Mouse (Mus musculus) heart, postnatal 0 days (tissue): ENCODE measurements around the gene Bcas3. TPM values are rescaled to one million over a fixed set of nuclear protein-coding genes. Genes with fewer than 3 reads are reported as not detected.

Source experiments
- ATAC-seq: fragments of 200-750 bp; cut with Nextera tagmentation; 2 replicates; pipeline ENCODE4 v1.8.0; 2017; ENCODE audit warnings: low read depth, moderate number of reproducible peaks, moderate library complexity; ENCODE audit not compliant: insufficient read depth
- DNase-seq: peaks from one replicate; pipeline ENCODE4 v3.0.0-alpha.2; 2016; ENCODE audit warnings: low spot score
- H3K27ac ChIP-seq: fragments of 300-500 bp; sonication (generic); 2 replicates; pipeline ENCODE4 v1.5.1; 2014; ENCODE audit warnings: low read depth, mild to moderate bottlenecking
- H3K27me3 ChIP-seq: fragments of 300-500 bp; sonication (generic); 2 replicates; pipeline ENCODE4 v1.6.1; 2014; ENCODE audit warnings: low read length, mixed read lengths; ENCODE audit not compliant: control insufficient read depth, insufficient read depth
- H3K36me3 ChIP-seq: fragments of 300-500 bp; sonication (generic); replicated peaks from 2 replicates; pipeline ENCODE4 v1.6.1; 2014; ENCODE audit warnings: low read length, mixed read lengths; ENCODE audit not compliant: control insufficient read depth, insufficient read depth
- H3K4me1 ChIP-seq: fragments of 300-500 bp; sonication (generic); 2 replicates; pipeline ENCODE4 v1.6.1; 2014; ENCODE audit warnings: antibody characterized with exemption; ENCODE audit not compliant: control insufficient read depth, insufficient read depth
- H3K4me2 ChIP-seq: fragments of 300-500 bp; sonication (generic); 2 replicates; pipeline ENCODE4 v1.6.1; 2014; ENCODE audit warnings: low read depth, mild to moderate bottlenecking, low read length, moderate library complexity
- H3K4me3 ChIP-seq: fragments of 300-500 bp; sonication (generic); 2 replicates; pipeline ENCODE4 v1.5.1; 2014; ENCODE audit warnings: low read depth, low read length
- H3K9ac ChIP-seq: fragments of 300-500 bp; sonication (generic); replicated peaks from 2 replicates; pipeline ENCODE4 v1.6.1; 2014; ENCODE audit warnings: low read depth, low read length, mixed read lengths
- H3K9me3 ChIP-seq: fragments of 300-500 bp; sonication (generic); replicated peaks from 2 replicates; pipeline ENCODE4 v1.6.1; 2016; ENCODE audit warnings: low read length; ENCODE audit not compliant: control insufficient read depth
- CTCF ChIP-seq: IDR thresholded peaks from 2 replicates; pipeline ENCODE4 v1.5.1; 2016; ENCODE audit warnings: antibody characterized with exemption, control low read depth, low read depth
- EP300 ChIP-seq: IDR thresholded peaks from 2 replicates; pipeline ENCODE4 v1.6.1; 2016; ENCODE audit warnings: antibody characterized with exemption, low read depth
- WGBS: fragments of 180-500 bp; shearing (Covaris S2); extraction: QIAGEN DNeasy Blood & Tissue Kit; methylation state at CpG from one replicate; pipeline ENCODE4 v1.1.7; 2014; 5-methylcytosine and 5-hydroxymethylcytosine counted together
- polyA plus RNA-seq: library from polyadenylated mRNA; unstranded; fragments of >200 nt; fragmentation: Nextera tagmentation; extraction: Ambion mirVana; gene quantifications from 2 replicates; pipeline ENCODE4 v1.2.1, GENCODE M21; 2015
- total RNA-seq: library from RNA; depleted of rRNA; stranded (reverse); fragments of >200 nt; gene quantifications from 2 replicates; pipeline ENCODE4 v1.2.3, GENCODE M21; 2014; ENCODE audit warnings: low replicate concordance

The Bcas3 gene
- total and polyA plus RNA-seq, 2 experiments from 2014 or later, result 18.5 to 37.4 TPM

DNA sequence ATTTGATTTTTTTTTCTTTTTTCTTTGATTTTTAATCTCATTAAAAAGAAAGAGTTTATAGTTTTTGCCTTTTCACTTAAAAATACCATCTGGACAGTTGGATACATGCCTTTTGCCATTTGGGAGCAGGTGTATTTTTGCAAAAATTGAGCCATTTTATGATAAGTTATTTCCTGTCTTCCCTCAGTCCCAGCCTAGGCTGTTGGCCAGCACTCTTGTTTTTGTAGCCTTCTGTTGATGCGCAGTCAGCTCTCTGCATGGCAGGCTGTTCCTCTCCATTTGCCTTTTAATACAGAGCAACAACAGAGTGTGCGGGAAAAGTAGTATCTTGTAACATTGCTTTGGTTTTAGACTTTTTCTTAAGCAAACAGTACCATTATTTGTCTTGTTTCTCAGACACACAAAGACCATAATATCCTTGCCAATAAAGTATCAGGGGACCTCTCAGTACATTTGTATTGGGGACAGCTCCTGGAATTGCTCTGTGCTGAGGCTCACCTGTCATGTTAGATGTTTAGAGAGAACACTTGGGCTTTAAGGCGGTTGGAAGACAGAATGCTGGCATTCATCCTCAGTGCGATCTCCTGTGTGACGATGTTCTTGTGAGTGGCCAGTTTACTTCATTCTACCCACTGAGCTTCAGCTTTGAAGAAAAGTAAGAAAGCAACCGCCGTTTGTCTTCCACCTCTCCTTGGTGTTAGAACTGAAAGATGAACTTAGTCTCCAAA lies 23.6 kb upstream of the Bcas3 start:
- no peak overlapping the region for H3K4me2 ChIP-seq
- 81% methylated on average over 7 of the region's 7 CpGs for WGBS
- H3K4me1 ChIP-seq, result no peaks in the 10 kb centered on the region
- no peaks in the 10 kb centered on the region for H3K27me3 ChIP-seq
- ATAC-seq (no peak), DNase-seq (no peak)
- H3K9me3 ChIP-seq, result no peaks in the 10 kb centered on the region
- TF ChIP-seq CTCF (no peak), EP300 (no peak)
- H3K9ac ChIP-seq, result no peak overlapping the region
- H3K27ac ChIP-seq, result no peak overlapping the region
- no peak overlapping the region for H3K4me3 ChIP-seq
- H3K36me3 ChIP-seq, result peaks cover 24% of the 10 kb centered on the region

DNA sequence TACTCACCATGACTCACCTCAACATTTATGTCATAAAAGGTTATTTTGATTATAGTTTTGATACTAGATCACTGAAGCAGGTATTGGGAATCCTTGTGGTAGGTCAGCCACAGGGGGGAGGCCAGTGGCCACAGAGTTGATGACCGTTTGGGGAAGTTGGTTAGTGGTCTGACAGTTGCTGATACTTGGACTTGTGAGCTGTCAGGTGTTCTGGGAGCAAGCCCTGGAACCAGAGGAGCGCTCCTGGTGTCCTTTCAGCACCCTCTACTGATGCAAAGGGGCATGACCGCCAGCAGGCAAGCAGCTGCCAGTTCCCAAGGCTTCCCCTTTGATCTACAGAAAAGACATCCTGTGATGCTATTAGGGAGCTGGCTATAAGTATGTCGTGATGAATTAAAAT lies 18.2 kb upstream of the Bcas3 start:
- Histone ChIP-seq H3K4me3 (no peak overlapping the region), H3K4me2 (no peak overlapping the region), H3K27me3 (no peaks in the 10 kb centered on the region), H3K9me3 (no peaks in the 10 kb centered on the region), H3K27ac (no peak overlapping the region), H3K36me3 (peaks cover 55% of the 10 kb centered on the region), H3K4me1 (no peaks in the 10 kb centered on the region), H3K9ac (no peak overlapping the region)
- 27% methylated on average over 4 of the region's 4 CpGs for WGBS
- DNase-seq (peak; percentile 19), ATAC-seq (no peak; the same call in 1 of the 2 replicates)
- TF ChIP-seq EP300, result no peak
- peak; percentile 67 for TF ChIP-seq CTCF

DNA sequence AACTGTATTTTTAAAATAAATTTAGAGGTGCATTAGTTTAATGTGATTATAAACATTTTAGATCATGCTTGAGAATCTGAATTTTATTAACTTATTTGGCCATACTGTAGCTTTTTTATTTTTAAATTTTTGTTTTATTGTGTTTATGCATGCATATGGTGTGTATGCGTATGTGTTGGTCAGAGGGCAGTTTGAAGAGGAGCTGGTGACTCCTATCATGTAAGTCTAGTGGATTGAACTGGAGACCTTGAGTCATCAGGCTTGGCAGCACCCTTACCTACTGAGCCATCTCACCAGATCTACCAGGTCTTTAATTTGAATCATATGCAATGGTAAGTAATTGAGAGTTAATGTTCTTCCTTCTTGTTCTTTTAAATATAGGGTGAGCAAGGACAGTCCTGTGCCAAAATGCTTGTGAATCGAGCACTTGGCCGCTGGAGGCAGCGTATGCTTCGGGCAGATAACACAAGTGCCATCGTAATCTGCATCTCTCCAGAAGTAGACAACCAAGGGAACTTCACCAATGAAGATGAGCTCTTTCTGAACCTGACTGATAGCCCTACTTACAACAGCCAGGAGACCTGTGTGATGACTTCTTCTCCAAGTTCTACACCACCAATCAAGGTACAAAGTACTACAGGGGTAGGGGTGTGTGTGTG lies 13.7 kb upstream of the Bcas3 start:
- no peak for TF ChIP-seq EP300
- TF ChIP-seq CTCF, result no peak
- ATAC-seq (no peak), DNase-seq (no peak)
- no peak overlapping the region for H3K9ac ChIP-seq
- H3K9me3 ChIP-seq, result no peaks in the 10 kb centered on the region
- no peak overlapping the region for H3K27ac ChIP-seq
- 78% methylated on average over 6 of the region's 6 CpGs for WGBS
- H3K36me3 ChIP-seq, result peaks cover 62% of the 10 kb centered on the region
- no peak overlapping the region for H3K4me3 ChIP-seq
- H3K27me3 ChIP-seq, result no peaks in the 10 kb centered on the region
- no peak overlapping the region for H3K4me2 ChIP-seq
- H3K4me1 ChIP-seq, result no peaks in the 10 kb centered on the region

DNA sequence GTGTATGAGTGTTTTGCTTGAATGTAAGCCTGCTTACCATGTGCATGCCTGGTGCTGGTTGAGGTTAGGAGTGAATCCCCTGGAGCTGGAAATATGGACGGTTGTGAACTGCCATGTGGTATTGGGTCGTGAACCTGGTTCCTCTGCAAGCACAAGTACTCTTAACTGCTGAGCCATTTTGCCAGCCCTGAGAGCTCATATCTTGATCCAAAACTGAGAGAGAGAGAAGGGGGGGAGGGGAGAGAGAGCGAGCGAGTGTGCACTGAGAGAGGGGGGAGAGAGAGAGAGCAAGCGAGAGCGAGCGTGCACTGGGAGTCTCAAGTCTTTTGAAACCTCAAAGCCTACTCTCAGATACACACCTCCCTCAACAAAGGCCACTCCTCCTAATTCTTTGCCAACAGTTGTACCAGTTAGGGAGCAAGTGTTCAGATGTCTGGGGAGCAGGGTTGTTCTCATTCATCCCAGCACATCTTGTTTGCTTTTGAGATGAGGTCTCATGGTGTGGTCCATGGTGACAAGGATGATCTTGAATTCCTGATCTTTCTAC lies 12.8 kb upstream of the Bcas3 start:
- 89% methylated on average over 7 of the region's 7 CpGs for WGBS
- H3K27me3 ChIP-seq, result no peaks in the 10 kb centered on the region
- no peaks in the 10 kb centered on the region for H3K4me1 ChIP-seq
- ATAC-seq (no peak), DNase-seq (no peak)
- H3K27ac ChIP-seq, result no peak overlapping the region
- H3K36me3 ChIP-seq, result peaks cover 64% of the 10 kb centered on the region
- H3K9me3 ChIP-seq, result no peaks in the 10 kb centered on the region
- TF ChIP-seq EP300 (no peak), CTCF (no peak)
- H3K9ac ChIP-seq, result no peak overlapping the region
- no peak overlapping the region for H3K4me2 ChIP-seq
- no peak overlapping the region for H3K4me3 ChIP-seq

DNA sequence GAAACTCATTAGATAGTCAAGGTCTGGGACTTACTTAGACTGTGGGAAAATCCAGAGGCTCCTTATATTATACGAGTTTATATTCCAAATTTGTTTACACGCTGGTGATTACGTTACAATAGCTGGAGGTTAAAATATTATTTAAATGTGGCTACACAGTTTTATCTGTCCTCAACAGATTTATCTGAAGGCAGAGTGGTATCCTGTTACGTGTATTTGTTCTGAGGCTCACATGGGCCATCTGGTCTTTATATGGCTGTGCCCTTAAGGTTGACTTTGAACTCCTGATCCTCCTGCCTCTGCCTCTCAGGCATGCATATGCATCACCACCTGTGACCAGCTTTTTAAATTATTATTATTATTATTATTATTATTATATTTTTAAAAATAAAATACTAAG lies 852 bp downstream of the Bcas3 start:
- Histone ChIP-seq H3K4me1 (no peaks in the 10 kb centered on the region), H3K4me2 (peak overlapping the region; percentile 82), H3K27me3 (no peaks in the 10 kb centered on the region), H3K9me3 (no peaks in the 10 kb centered on the region), H3K9ac (peak overlapping the region; percentile 83), H3K4me3 (peak overlapping the region; percentile 73), H3K36me3 (peaks cover under 1% of the 10 kb centered on the region; the same call in 1 of the 2 replicates), H3K27ac (peak overlapping the region; percentile 77; the same call in 1 of the 2 replicates)
- DNase-seq (no peak), ATAC-seq (no peak)
- 68% methylated on average over 4 of the region's 4 CpGs for WGBS
- TF ChIP-seq EP300, result no peak
- TF ChIP-seq CTCF, result no peak

DNA sequence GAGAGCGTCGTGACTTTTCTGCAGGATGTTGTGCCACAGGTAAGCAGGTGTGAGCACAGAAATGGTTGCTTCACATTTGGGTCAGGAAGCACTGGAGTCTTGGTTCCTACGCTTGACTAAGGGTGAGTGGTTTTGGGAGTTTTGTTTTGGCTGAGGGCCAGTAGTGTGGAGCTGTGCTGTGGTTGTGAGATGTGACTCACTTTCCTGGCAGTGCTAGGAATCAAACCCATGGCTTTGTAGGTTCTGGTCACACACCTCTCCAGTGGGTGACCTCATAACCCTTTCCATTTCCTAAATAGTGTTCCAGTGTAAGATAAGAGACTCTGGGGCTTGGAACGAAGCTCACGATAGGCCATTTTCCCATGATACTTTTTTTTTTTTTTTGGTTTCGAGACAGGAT lies 6.7 kb downstream of the Bcas3 start:
- no peak for ATAC-seq
- H3K27me3 ChIP-seq, result no peaks in the 10 kb centered on the region

More for the DNA sequence above, 6.7 kb downstream of the Bcas3 start:
- Histone ChIP-seq H3K9me3 (no peaks in the 10 kb centered on the region), H3K36me3 (peaks cover 25% of the 10 kb centered on the region), H3K27ac (no peak overlapping the region), H3K4me1 (no peaks in the 10 kb centered on the region), H3K4me3 (no peak overlapping the region), H3K9ac (no peak overlapping the region), H3K4me2 (no peak overlapping the region)
- TF ChIP-seq CTCF (no peak), EP300 (no peak)
- DNase-seq, result no peak
- WGBS, result 83% methylated on average over 6 of the region's 6 CpGs
